Mouse (Mus musculus): ENCODE results near the gene Lin7c.

DNA sequence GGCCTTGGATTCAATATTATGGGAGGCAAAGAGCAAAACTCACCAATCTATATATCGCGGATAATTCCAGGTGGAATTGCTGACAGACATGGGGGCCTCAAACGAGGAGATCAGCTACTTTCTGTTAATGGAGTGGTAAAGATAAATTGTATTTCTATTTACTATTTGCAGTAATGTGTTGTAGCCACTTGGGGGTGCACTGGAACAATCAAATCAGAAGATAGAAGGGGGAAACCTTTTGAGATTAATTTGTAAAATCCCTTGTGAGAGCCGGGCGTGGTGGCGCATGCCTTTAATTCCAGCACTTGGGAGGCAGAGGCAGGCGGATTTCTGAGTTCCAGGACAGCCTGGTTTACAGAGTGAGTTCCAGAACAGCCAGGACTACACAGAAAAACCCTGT is 5.7 kb downstream of the Lin7c start:
- TF ChIP-seq GATA1 (IDR thresholded peaks at IDR 0.05; ENCODE audit: borderline replicate concordance, low read length) (no peak), FLI1 (IDR thresholded peaks at IDR 0.05; ENCODE audit: low read length) (no peak)
